Mouse (Mus musculus) ES-E14 (cell line): ENCODE data around the gene Lhfp. TPM values are rescaled to one million over a fixed set of nuclear protein-coding genes. Genes with fewer than 3 reads are reported as not detected.

Experiments used
- DNase-seq: peaks from one replicate; pipeline ENCODE4 v3.0.0-alpha.2; 2013; ENCODE audit warnings: low read depth, low spot score
- H3K27ac ChIP-seq: 2 replicates; pipeline ENCODE4 v1.5.1; 2012; ENCODE audit warnings: low read depth, mild to moderate bottlenecking, low read length, moderate library complexity, mixed read lengths; ENCODE audit not compliant: poor library complexity, insufficient read depth, severe bottlenecking
- H3K36me3 ChIP-seq: 2 replicates; pipeline ENCODE4 v1.6.1; 2012; ENCODE audit warnings: mild to moderate bottlenecking, low read length, moderate library complexity, mixed read lengths; ENCODE audit not compliant: control insufficient read depth, poor library complexity, insufficient read depth, severe bottlenecking
- H3K4me1 ChIP-seq, 2 experiments: fragments of 150-350 bp in 1 of 2; sonication (generic) in 1 of 2; 2 replicates each; pipeline ENCODE4 v1.6.1; 2012; ENCODE audit warnings: low read length in 2 of 2, mild to moderate bottlenecking in 1 of 2, mixed read lengths in 1 of 2; ENCODE audit not compliant: control insufficient read depth in 2 of 2, insufficient read depth in 2 of 2, poor library complexity in 1 of 2
- H3K4me3 ChIP-seq, 2 experiments: fragments of 150-350 bp in 1 of 2; sonication (generic) in 1 of 2; 2 replicates each; pipeline ENCODE4 v1.5.1; 2012; ENCODE audit warnings: low read length in 2 of 2, low read depth in 1 of 2, mild to moderate bottlenecking in 1 of 2, mixed read lengths in 1 of 2; ENCODE audit not compliant: insufficient read depth in 1 of 2, poor library complexity in 1 of 2, severe bottlenecking in 1 of 2
- H3K9ac ChIP-seq: 2 replicates; pipeline ENCODE4 v1.6.1; 2012; ENCODE audit warnings: low read depth, mild to moderate bottlenecking, low read length, mixed read lengths; ENCODE audit not compliant: poor library complexity, insufficient read depth, severe bottlenecking
- H3K9me3 ChIP-seq: fragments of 150-350 bp; sonication (generic); 2 replicates; pipeline ENCODE4 v1.6.1; 2012; ENCODE audit warnings: low read depth, mild to moderate bottlenecking, low read length; ENCODE audit not compliant: control insufficient read depth, insufficient read depth
- CHD2 ChIP-seq: IDR thresholded peaks from 2 replicates; pipeline ENCODE4 v1.6.1; 2014; ENCODE audit warnings: mild to moderate bottlenecking, low read depth, low read length, inconsistent platforms
- HCFC1 ChIP-seq: IDR thresholded peaks from 2 replicates; pipeline ENCODE4 v1.6.1; 2012; ENCODE audit warnings: low read length, inconsistent platforms, borderline replicate concordance; ENCODE audit not compliant: insufficient read depth
- MAFK ChIP-seq: IDR thresholded peaks from 2 replicates; pipeline ENCODE4 v1.6.1; 2014; ENCODE audit warnings: mild to moderate bottlenecking, low read depth, low read length, inconsistent platforms; ENCODE audit not compliant: insufficient read depth
- ZC3H11A ChIP-seq: IDR thresholded peaks from 2 replicates; pipeline ENCODE4 v1.6.1; 2012; ENCODE audit warnings: low read depth, mild to moderate bottlenecking, inconsistent platforms, low read length, borderline replicate concordance
- ZNF384 ChIP-seq: IDR thresholded peaks from 2 replicates; pipeline ENCODE4 v1.6.1; 2012; ENCODE audit warnings: low read depth, low read length, inconsistent platforms
- in situ Hi-C, 2 experiments: fragments of 600-800 bp; cut with MboI; formaldehyde crosslinking; loops; one replicate each; pipeline ENCODE4 v1.15.1; 2025; ENCODE audit warnings: low sequenced_read_pairs in 2 of 2, inconsistent platforms in 1 of 2; ENCODE audit not compliant: unreplicated experiment in 2 of 2
- total RNA-seq: library from RNA; depleted of rRNA; stranded (reverse); fragments of 300-350 nt; gene quantifications from 2 replicates; pipeline ENCODE4 v1.2.3, GENCODE M21; 2012

Gene Lhfp
- total RNA-seq, 1 experiment: 20.2 TPM

DNA sequence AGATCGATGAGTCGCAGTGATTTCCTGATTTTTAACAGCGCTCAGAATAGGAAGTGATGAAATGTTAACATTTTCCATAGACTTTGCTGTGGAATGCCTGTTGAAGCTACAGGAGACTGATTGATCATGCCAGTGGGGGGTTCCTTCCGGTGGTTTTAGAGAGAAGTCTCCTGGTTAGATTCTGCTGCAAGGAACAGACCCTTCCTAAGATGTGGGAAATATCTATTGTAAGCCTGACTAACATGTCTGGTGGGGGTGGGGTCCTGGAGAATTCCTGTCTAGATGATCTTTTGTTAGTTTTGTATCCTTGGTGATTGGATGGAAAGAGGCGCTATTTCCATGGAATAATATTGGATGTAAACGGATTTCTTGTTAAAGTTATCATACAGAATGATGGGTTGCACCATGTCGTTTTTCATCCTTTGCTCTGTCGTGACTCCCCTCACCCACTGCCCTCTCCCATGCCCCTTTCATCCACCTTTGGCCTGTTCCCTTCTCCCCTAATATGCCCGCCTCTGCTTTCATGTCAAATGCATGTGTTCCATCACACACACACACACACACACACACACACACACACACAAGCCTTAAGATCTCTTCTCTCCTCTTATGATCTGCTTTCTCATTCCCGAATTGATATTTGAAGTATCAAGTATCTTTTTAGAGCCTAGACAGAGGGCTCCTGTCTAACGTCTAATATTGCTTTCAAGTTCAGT, 165.3 kb downstream of the Lhfp start:
- no peak for DNase-seq
- Histone ChIP-seq H3K4me3 (no peak overlapping the region), H3K36me3 (no peaks in the 10 kb centered on the region), H3K9me3 (no peaks in the 10 kb centered on the region), H3K4me1 (no peaks in the 10 kb centered on the region), H3K27ac (no peak overlapping the region), H3K9ac (no peak overlapping the region)
- in situ Hi-C loops: no loop called here
- TF ChIP-seq HCFC1 (no peak), ZC3H11A (no peak), ZNF384 (no peak), CHD2 (no peak), MAFK (no peak)

DNA sequence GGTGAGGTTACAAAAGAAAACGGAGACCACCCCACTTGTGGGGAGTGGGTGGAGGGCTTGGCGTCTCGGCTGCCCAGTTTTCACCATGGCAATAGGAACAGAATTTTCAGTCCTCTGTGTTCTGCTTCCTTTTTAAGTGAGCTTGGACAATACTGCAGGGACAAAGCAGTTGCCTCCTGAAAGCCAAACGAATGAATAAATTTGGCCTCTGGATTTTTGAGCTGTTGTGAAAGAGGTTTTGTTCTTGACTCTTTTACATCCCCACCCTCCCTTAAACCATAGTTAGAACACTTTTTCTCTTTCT, 165.8 kb downstream of the Lhfp start:
- no peak overlapping the region for H3K27ac ChIP-seq
- H3K9ac ChIP-seq: no peak overlapping the region
- H3K9me3 ChIP-seq: no peaks in the 10 kb centered on the region
- H3K36me3 ChIP-seq: no peaks in the 10 kb centered on the region
- no peak for DNase-seq
- H3K4me3 ChIP-seq: no peak overlapping the region
- TF ChIP-seq ZNF384 (no peak), MAFK (no peak), ZC3H11A (no peak), CHD2 (no peak), HCFC1 (no peak)
- H3K4me1 ChIP-seq: no peaks in the 10 kb centered on the region
- in situ Hi-C loops: no loop called here

DNA sequence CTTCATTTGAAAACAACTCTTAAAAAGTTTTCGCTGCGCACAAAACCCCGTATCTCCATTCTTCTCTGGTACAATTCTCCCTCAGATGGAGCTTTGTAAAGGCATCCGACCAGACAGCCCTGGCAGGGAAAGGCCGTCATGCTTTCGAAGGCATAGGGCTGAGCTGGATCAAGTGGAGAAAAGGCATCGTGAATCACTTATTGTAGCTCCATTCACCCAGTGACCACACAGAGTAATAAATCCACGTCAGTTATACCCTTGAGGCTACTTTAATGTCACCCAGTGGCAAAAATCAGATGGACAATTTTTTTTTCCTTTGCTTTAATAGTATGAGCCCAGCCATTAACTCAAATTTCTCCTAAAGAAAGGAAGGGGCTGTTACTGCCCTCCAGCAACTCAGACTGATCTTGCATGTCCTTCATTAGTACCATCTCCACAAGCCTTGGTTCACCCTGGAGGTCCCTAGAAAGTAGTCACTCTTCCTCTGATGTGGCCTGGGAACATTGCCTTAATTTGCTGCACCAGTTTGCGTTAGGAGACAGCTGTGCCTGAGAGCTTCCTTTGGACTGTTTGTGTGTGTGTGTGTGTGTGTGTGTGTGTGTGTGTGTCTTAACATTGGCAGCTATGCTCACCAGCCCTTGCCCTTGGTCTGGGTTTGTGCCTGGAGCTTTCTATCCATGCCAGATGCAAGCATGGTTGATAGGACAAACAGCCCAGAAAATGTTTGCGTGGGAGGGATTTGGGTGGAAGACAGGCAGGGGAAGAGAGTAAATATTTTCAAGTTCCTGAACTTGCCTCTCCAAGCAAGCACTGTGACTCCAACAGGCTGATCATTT, 169.6 kb downstream of the Lhfp start:
- Histone ChIP-seq H3K4me3 (no peak overlapping the region), H3K9me3 (no peaks in the 10 kb centered on the region), H3K27ac (no peak overlapping the region), H3K9ac (no peak overlapping the region), H3K4me1 (no peaks in the 10 kb centered on the region), H3K36me3 (no peaks in the 10 kb centered on the region)
- no peak for DNase-seq
- no peak for TF ChIP-seq CHD2
- TF ChIP-seq MAFK: no peak
- no peak for TF ChIP-seq HCFC1
- TF ChIP-seq ZNF384: no peak
- no peak for TF ChIP-seq ZC3H11A
- in situ Hi-C loops: no loop called here

DNA sequence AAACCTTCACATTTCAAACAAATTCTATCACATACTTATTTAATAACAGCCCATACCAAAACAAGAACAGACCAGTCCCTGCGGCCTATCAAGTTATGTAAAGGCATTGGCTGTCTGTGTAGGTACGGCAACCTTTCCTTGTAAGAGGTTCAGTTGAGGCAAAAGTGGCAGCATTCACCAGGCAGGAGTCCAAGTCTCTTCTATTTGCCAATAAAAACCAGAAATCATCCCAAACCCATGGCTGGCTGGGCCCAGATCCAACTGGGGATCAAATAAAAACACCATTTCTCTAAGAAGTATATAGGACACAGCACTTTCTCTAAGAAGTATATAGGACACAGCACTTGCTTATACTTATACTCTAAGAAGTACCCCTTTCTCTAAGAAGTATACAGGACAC, 171.3 kb downstream of the Lhfp start:
- in situ Hi-C loops: no loop called here

More for the DNA sequence above, 171.3 kb downstream of the Lhfp start:
- Histone ChIP-seq H3K9me3 (no peaks in the 10 kb centered on the region), H3K36me3 (no peaks in the 10 kb centered on the region), H3K4me3 (no peak overlapping the region), H3K4me1 (no peaks in the 10 kb centered on the region), H3K9ac (no peak overlapping the region), H3K27ac (no peak overlapping the region)
- DNase-seq: no peak
- no peak for TF ChIP-seq HCFC1
- TF ChIP-seq ZNF384: no peak
- TF ChIP-seq MAFK: no peak
- no peak for TF ChIP-seq CHD2
- TF ChIP-seq ZC3H11A: no peak
